Mouse (Mus musculus): ENCODE measurements around the gene Hist1h2bh. TPM values are rescaled to one million over a fixed set of nuclear protein-coding genes. Genes with fewer than 3 reads are reported as not detected.

Hist1h2bh gene
- polyA plus RNA-seq, 1 experiment from 2014 or later = 0.95 TPM

DNA sequence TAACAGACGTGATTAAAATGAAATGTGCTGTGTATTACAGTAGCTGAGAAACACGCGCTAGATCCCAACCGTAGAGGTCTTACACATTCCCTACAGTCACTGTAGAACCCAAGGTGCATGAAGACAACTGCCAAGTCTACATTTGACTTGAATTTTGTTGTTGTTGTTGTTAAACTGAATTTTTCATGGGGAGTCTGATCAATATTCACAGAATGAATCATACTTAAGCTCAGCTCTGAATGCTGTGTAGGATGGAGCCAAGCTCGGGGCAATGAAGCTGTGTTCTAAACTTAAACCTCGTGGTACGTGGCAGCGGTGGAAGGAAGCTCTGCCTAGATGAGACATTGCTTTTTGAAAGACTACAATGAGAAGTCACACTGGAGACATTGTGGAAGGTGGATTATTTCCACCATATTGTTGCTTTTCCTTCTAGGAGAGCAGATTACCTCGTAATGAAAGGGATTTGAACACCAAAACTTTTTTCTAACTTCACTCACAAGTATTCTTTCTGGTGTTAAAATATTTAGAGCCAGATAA, 41.1 kb downstream of the Hist1h2bh start:
- Histone ChIP-seq H3K4me1 (peaks cover 22% of the 10 kb centered on the region), H3K4me2 (peak overlapping the region; percentile 38), H3K9ac (no peak overlapping the region), H3K27me3 (peaks cover 9% of the 10 kb centered on the region), H3K36me3 (replicated peaks) (no peaks in the 10 kb centered on the region), H3K4me3 (replicated peaks) (peak overlapping the region; percentile 2; the same call in 1 of the 2 replicates), H3K9me3 (no peaks in the 10 kb centered on the region), H3K27ac (no peak overlapping the region)
- 28% methylated on average over 9 of the region's 9 CpGs for WGBS
- ATAC-seq (ENCODE audit: low FRiP score) = no peak

DNA sequence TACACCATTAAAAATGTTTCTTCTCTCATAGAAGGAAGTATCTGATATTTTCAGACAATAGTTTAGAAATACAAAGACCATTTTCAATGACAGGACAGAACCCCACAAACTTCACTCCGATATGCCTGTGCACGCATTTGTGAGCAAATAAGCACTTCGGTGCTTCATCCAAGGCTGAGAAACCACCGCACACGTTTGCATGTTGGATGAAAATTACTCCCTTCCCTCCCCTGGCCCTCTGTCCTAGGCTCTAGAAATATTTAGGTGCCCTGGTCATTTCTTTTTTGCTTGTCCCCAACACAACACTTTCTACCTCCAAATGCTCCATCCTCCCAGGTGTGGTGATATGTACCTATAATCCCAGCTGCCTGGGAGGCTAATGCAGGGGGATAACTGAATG, 41.7 kb downstream of the Hist1h2bh start:
- no peak for ATAC-seq (ENCODE audit: low FRiP score)
- H3K9ac ChIP-seq = no peak overlapping the region
- H3K4me3 ChIP-seq (replicated peaks) = peak overlapping the region; percentile 2; the same call in 1 of the 2 replicates
- 26% methylated on average over 5 of the region's 5 CpGs for WGBS
- no peaks in the 10 kb centered on the region for H3K36me3 ChIP-seq (replicated peaks)
- no peaks in the 10 kb centered on the region for H3K9me3 ChIP-seq
- H3K27ac ChIP-seq = no peak overlapping the region
- peaks cover 12% of the 10 kb centered on the region for H3K27me3 ChIP-seq
- H3K4me2 ChIP-seq = peak overlapping the region; percentile 38
- H3K4me1 ChIP-seq = peaks cover 22% of the 10 kb centered on the region

DNA sequence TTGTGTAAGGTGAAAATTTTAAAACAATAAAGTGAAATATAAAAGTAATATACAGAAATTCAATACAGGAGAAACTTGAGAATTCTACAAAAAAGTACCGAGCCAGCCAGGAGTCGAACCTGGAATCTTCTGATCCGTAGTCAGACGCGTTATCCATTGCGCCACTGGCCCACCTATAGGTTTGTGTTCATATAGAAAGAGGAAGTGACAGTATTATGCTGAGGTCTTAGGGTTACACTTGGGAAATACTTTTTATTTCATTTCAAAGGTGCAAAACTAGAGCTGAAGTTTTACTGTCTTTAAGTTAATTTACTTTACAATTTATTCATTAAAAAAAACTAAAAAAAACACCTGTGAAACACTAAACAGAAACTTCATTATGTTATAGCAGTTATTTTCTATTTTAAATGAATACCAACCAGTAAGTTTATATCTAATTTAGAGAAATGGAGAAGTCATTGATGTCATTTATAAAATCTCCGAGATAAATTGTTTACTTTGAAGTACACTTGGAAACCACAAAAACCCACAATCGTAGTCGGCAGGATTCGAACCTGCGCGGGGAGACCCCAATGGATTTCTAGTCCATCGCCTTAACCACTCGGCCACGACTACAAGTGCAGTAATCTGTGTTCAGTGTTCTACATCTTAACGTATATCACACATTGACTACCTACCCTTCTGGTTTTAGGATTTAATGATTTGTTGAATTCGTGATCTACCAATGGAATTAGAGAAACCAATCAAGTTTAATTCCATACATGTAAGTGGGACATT, 42.6 kb downstream of the Hist1h2bh start:
- Histone ChIP-seq H3K4me1 (peaks cover 16% of the 10 kb centered on the region), H3K27me3 (peaks cover 12% of the 10 kb centered on the region), H3K27ac (no peak overlapping the region), H3K9ac (no peak overlapping the region), H3K36me3 (replicated peaks) (no peaks in the 10 kb centered on the region), H3K4me3 (replicated peaks) (no peak overlapping the region), H3K9me3 (no peaks in the 10 kb centered on the region), H3K4me2 (peak overlapping the region; percentile 38; the same call in 1 of the 2 replicates)
- ATAC-seq (ENCODE audit: low FRiP score) = peak; percentile 75
- under 1% methylated on average over 17 of the region's 17 CpGs for WGBS

DNA sequence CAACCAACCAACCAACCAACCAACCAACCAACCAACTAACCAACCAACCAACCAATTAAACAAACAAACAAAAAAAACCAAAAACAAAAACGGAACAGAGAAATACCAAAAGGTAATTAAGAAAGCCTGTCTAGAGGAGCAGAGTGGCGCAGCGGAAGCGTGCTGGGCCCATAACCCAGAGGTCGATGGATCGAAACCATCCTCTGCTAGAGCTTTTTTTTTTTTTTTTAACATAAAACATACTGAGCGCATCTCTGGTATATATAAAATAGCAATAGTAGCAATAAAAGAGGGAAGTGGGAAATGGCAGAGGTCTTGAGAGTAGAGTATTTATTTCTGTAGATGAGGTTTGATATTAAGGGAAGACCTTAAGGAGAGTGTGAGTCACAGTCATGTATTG, 43.2 kb downstream of the Hist1h2bh start:
- ATAC-seq (ENCODE audit: low FRiP score) = no peak
- H3K4me2 ChIP-seq = no peak overlapping the region

DNA sequence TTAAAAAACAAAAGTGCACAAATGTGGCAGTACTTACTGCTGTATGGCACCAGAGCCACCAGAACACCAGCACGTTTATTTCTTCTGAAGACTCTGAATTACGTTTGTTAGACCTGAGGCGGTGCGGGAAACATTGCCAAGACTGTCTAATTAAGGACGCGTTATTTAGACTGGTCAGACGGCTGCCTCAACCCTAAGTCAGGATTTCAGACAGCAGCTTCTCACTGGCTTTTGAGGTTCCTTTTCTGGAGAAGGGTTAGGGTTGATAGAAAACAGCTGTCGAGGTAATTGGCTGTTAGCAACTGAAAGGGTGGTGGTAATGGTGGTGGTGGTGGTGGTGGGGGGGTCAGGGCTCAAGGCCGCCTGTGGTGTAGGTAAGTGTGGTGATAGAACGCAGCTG, 44.5 kb downstream of the Hist1h2bh start:
- Histone ChIP-seq H3K4me3 (replicated peaks) (peak overlapping the region; percentile 19), H3K9me3 (no peaks in the 10 kb centered on the region), H3K4me1 (peaks cover 8% of the 10 kb centered on the region), H3K4me2 (peak overlapping the region; percentile 47), H3K9ac (no peak overlapping the region), H3K36me3 (replicated peaks) (no peaks in the 10 kb centered on the region), H3K27ac (no peak overlapping the region), H3K27me3 (peaks cover 12% of the 10 kb centered on the region; the same call in 1 of the 2 replicates)
- no peak for ATAC-seq (ENCODE audit: low FRiP score)
- 5% methylated on average over 10 of the region's 10 CpGs for WGBS

More for the DNA sequence above, 43.2 kb downstream of the Hist1h2bh start:
- H3K36me3 ChIP-seq (replicated peaks) = no peaks in the 10 kb centered on the region
- no peak overlapping the region for H3K9ac ChIP-seq
- peaks cover 9% of the 10 kb centered on the region for H3K4me1 ChIP-seq
- H3K9me3 ChIP-seq = no peaks in the 10 kb centered on the region
- H3K4me3 ChIP-seq (replicated peaks) = no peak overlapping the region
- peaks cover 12% of the 10 kb centered on the region for H3K27me3 ChIP-seq
- no peak overlapping the region for H3K27ac ChIP-seq
- WGBS = 6% methylated on average over 7 of the region's 7 CpGs

DNA sequence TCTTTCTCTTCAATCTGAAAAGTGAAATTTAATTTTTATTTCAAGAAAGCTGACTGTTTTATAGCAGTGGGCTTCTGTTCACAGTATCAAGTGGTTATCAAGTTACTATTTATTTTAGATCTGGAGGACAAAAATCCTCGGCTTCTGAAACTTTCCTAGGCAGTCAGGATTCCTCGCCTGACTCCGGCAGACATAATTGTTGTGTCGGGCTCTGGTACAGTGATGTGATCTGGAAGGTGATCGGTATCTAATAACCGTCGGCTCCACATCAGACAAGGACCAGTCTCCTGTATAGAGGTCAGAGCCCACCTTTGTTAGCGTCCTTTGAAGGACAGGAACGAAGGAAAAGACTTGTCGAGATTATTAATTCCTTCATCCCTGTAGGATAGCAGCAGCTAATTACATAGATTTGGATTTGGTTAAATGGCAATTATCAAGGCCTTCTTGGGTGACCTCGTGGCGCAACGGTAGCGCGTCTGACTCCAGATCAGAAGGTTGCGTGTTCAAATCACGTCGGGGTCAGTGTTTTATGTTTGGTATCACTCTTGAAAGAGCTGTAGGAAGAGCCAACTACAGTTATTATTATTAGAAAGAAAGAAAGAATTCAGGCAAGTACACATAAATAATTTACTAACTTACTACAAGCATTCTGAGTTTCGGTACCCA, 45.4 kb downstream of the Hist1h2bh start:
- peak overlapping the region; percentile 19 for H3K4me3 ChIP-seq (replicated peaks)
- peak overlapping the region; percentile 29; the same call in 1 of the 2 replicates for H3K9ac ChIP-seq
- H3K4me1 ChIP-seq = peaks cover 9% of the 10 kb centered on the region
- 2% methylated on average over 19 of the region's 19 CpGs for WGBS
- peaks cover 12% of the 10 kb centered on the region; the same call in 1 of the 2 replicates for H3K27me3 ChIP-seq
- peak overlapping the region; percentile 47 for H3K4me2 ChIP-seq
- H3K9me3 ChIP-seq = no peaks in the 10 kb centered on the region
- no peak; the same call in 1 of the 2 replicates for ATAC-seq (ENCODE audit: low FRiP score)
- no peaks in the 10 kb centered on the region for H3K36me3 ChIP-seq (replicated peaks)
- H3K27ac ChIP-seq = no peak overlapping the region

DNA sequence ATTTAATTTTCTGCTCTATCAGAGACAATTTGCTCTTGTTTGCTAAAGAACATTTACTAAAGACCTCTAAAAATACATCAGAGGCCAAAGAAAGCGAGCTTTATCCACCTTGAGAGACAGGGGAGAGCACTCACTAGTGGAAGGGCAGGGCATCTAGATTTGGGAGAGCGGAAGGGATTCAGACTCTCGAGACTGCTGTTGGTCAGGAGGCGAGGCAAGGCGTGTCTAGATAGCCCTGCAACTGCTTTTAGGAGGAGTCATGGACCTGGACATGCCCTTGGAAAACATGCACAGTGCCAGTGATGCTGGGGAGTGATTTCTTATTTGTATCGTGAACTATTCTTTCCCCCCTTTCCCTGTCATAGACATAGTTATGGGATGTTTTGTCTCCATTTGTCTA, 47.7 kb downstream of the Hist1h2bh start:
- H3K36me3 ChIP-seq (replicated peaks) = no peaks in the 10 kb centered on the region
- H3K27ac ChIP-seq = no peak overlapping the region
- H3K4me3 ChIP-seq (replicated peaks) = no peak overlapping the region
- 74% methylated on average over 6 of the region's 6 CpGs for WGBS
- no peak for ATAC-seq (ENCODE audit: low FRiP score)
- H3K27me3 ChIP-seq = peaks cover 12% of the 10 kb centered on the region; the same call in 1 of the 2 replicates
- no peak overlapping the region for H3K9ac ChIP-seq
- H3K4me1 ChIP-seq = peaks cover 13% of the 10 kb centered on the region
- H3K4me2 ChIP-seq = no peak overlapping the region
- H3K9me3 ChIP-seq = no peaks in the 10 kb centered on the region

DNA sequence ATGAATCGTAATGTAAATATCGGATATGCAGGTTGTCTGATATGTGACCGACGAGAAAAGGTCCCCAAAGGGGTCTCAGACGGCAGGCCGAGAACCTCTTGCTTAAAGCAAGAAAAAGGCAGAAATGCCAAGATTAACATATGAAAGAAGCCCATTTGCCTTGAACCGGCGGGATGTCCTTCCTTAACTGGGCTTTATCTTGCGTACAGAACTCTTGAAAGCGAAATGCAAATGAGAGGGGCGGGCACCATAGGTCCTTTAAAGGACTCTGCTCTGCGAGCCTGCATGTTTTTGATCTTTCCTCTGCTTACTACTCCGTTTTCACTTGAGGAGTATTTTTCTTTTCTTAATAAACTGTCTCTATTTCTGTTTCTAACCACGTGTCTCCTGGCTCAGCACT, 51.2 kb downstream of the Hist1h2bh start:
- Histone ChIP-seq H3K27ac (peak overlapping the region; percentile 43; the same call in 1 of the 2 replicates), H3K4me1 (peaks cover 10% of the 10 kb centered on the region), H3K9ac (peak overlapping the region; percentile 13; the same call in 1 of the 2 replicates), H3K9me3 (no peaks in the 10 kb centered on the region), H3K27me3 (peaks cover 3% of the 10 kb centered on the region; the same call in 1 of the 2 replicates), H3K4me3 (replicated peaks) (peak overlapping the region; percentile 20), H3K36me3 (replicated peaks) (no peaks in the 10 kb centered on the region), H3K4me2 (peak overlapping the region; percentile 48)
- 2% methylated on average over 14 of the region's 14 CpGs for WGBS
- ATAC-seq (ENCODE audit: low FRiP score) = peak; percentile 72; the same call in 1 of the 2 replicates

Small RNA genes within 50 kb of the gene (microRNA-seq; reads per million reads assigned to microRNA genes)
- gene Gm44297 (not detected), gene Gm44359 (not detected), gene Gm44394 (not detected), gene n-TStga1 (not detected)

Other genes starting within 250 kb of the Hist1h2bh start
- 64.1 and 65.6 TPM in 2 replicates for gene Zfp322a, start 174.2 kb downstream of the Hist1h2bh start, polyA plus RNA-seq (2016; fragmentation: Nextera tagmentation; extraction: Ambion mirVana)
- gene Abt1, start 119.5 kb downstream of the Hist1h2bh start, polyA plus RNA-seq (2016; fragmentation: Nextera tagmentation; extraction: Ambion mirVana) = 13.0 and 13.2 TPM in 2 replicates
- gene Btn1a1, start 77.5 kb downstream of the Hist1h2bh start, polyA plus RNA-seq (2016; fragmentation: Nextera tagmentation; extraction: Ambion mirVana) = 0.18 and 0.36 TPM in 2 replicates
- 0.23 and 0.36 TPM in 2 replicates for gene Btn2a2, start 54.5 kb downstream of the Hist1h2bh start, polyA plus RNA-seq (2016; fragmentation: Nextera tagmentation; extraction: Ambion mirVana)
- gene Hist1h4h, start 12.3 kb downstream of the Hist1h2bh start, polyA plus RNA-seq (2016; fragmentation: Nextera tagmentation; extraction: Ambion mirVana) = 7.2 and 8.7 TPM in 2 replicates
- 9.3 and 10.7 TPM in 2 replicates for gene Hist1h2af, start 9.5 kb downstream of the Hist1h2bh start, polyA plus RNA-seq (2016; fragmentation: Nextera tagmentation; extraction: Ambion mirVana)
- 7.2 and 8.3 TPM in 2 replicates for gene Hist1h3g, start 8.0 kb downstream of the Hist1h2bh start, polyA plus RNA-seq (2016; fragmentation: Nextera tagmentation; extraction: Ambion mirVana)
- gene Hist1h3f, start 660 bp upstream of the Hist1h2bh start, polyA plus RNA-seq (2016; fragmentation: Nextera tagmentation; extraction: Ambion mirVana) = 0.99 and 1.5 TPM in 2 replicates
- 0.74 and 1.4 TPM in 2 replicates for gene Hist1h4f, start 8.3 kb upstream of the Hist1h2bh start, polyA plus RNA-seq (2016; fragmentation: Nextera tagmentation; extraction: Ambion mirVana)
- 0.47 and 0.56 TPM in 2 replicates for gene Hist1h1d, start 9.9 kb upstream of the Hist1h2bh start, polyA plus RNA-seq (2016; fragmentation: Nextera tagmentation; extraction: Ambion mirVana)
- 5.7 and 7.6 TPM in 2 replicates for gene Hist1h3e, start 19.0 kb upstream of the Hist1h2bh start, polyA plus RNA-seq (2016; fragmentation: Nextera tagmentation; extraction: Ambion mirVana)
- 115 and 138 TPM in 2 replicates for gene Hist1h2ae, start 27.8 kb upstream of the Hist1h2bh start, polyA plus RNA-seq (2016; fragmentation: Nextera tagmentation; extraction: Ambion mirVana)
- 8.9 and 11.4 TPM in 2 replicates for gene Hist1h2bg, start 28.0 kb upstream of the Hist1h2bh start, polyA plus RNA-seq (2016; fragmentation: Nextera tagmentation; extraction: Ambion mirVana)
- gene Hist1h2bf, start 30.8 kb upstream of the Hist1h2bh start, polyA plus RNA-seq (2016; fragmentation: Nextera tagmentation; extraction: Ambion mirVana) = 7.2 and 9.5 TPM in 2 replicates
- gene Hist1h2ad, start 31.0 kb upstream of the Hist1h2bh start, polyA plus RNA-seq (2016; fragmentation: Nextera tagmentation; extraction: Ambion mirVana) = 1.3 and 3.7 TPM in 2 replicates
- gene Hist1h3d, start 32.4 kb upstream of the Hist1h2bh start, polyA plus RNA-seq (2016; fragmentation: Nextera tagmentation; extraction: Ambion mirVana) = 5.8 and 6.6 TPM in 2 replicates
- 137 and 142 TPM in 2 replicates for gene Hist1h4d, start 38.2 kb upstream of the Hist1h2bh start, polyA plus RNA-seq (2016; fragmentation: Nextera tagmentation; extraction: Ambion mirVana)
- 3.0 and 3.7 TPM in 2 replicates for gene Hist1h2be, start 77.7 kb upstream of the Hist1h2bh start, polyA plus RNA-seq (2016; fragmentation: Nextera tagmentation; extraction: Ambion mirVana)
- 26.3 and 26.6 TPM in 2 replicates for gene Hist1h1e, start 79.2 kb upstream of the Hist1h2bh start, polyA plus RNA-seq (2016; fragmentation: Nextera tagmentation; extraction: Ambion mirVana)
- gene Hist1h2ac, start 140.6 kb upstream of the Hist1h2bh start, polyA plus RNA-seq (2016; fragmentation: Nextera tagmentation; extraction: Ambion mirVana) = 1.4 and 1.6 TPM in 2 replicates
- 34.6 and 36.5 TPM in 2 replicates for gene Hist1h2bc, start 140.8 kb upstream of the Hist1h2bh start, polyA plus RNA-seq (2016; fragmentation: Nextera tagmentation; extraction: Ambion mirVana)
- not detected in 2 replicates for gene Hist1h1t, start 152.4 kb upstream of the Hist1h2bh start, polyA plus RNA-seq (2016; fragmentation: Nextera tagmentation; extraction: Ambion mirVana)
- gene Hist1h4c, start 155.1 kb upstream of the Hist1h2bh start, polyA plus RNA-seq (2016; fragmentation: Nextera tagmentation; extraction: Ambion mirVana) = 6.1 and 9.8 TPM in 2 replicates
- 2.0 and 2.5 TPM in 2 replicates for gene Hfe, start 167.5 kb upstream of the Hist1h2bh start, polyA plus RNA-seq (2016; fragmentation: Nextera tagmentation; extraction: Ambion mirVana)
- gene Hist1h1c, start 195.4 kb upstream of the Hist1h2bh start, polyA plus RNA-seq (2016; fragmentation: Nextera tagmentation; extraction: Ambion mirVana) = 15.2 and 15.9 TPM in 2 replicates
- 11.1 and 13.8 TPM in 2 replicates for gene Hist1h3c, start 202.2 kb upstream of the Hist1h2bh start, polyA plus RNA-seq (2016; fragmentation: Nextera tagmentation; extraction: Ambion mirVana)
- 2.2 and 3.5 TPM in 2 replicates for gene Hist1h2bb, start 203.3 kb upstream of the Hist1h2bh start, polyA plus RNA-seq (2016; fragmentation: Nextera tagmentation; extraction: Ambion mirVana)
- 59.9 and 73.2 TPM in 2 replicates for gene Hist1h2ab, start 207.7 kb upstream of the Hist1h2bh start, polyA plus RNA-seq (2016; fragmentation: Nextera tagmentation; extraction: Ambion mirVana)
- 14.0 and 15.8 TPM in 2 replicates for gene Hist1h3b, start 208.9 kb upstream of the Hist1h2bh start, polyA plus RNA-seq (2016; fragmentation: Nextera tagmentation; extraction: Ambion mirVana)
- 5.3 and 8.2 TPM in 2 replicates for gene Hist1h4b, start 213.6 kb upstream of the Hist1h2bh start, polyA plus RNA-seq (2016; fragmentation: Nextera tagmentation; extraction: Ambion mirVana)
- 0.88 TPM in 1 of 2 replicates, not detected in the other for gene Hist1h4a, start 217.8 kb upstream of the Hist1h2bh start, polyA plus RNA-seq (2016; fragmentation: Nextera tagmentation; extraction: Ambion mirVana)
- 5.1 and 5.2 TPM in 2 replicates for gene Hist1h3a, start 219.0 kb upstream of the Hist1h2bh start, polyA plus RNA-seq (2016; fragmentation: Nextera tagmentation; extraction: Ambion mirVana)
- gene Hist1h1a, start 220.3 kb upstream of the Hist1h2bh start, polyA plus RNA-seq (2016; fragmentation: Nextera tagmentation; extraction: Ambion mirVana) = 3.3 and 4.0 TPM in 2 replicates
- 0.18 TPM in 1 of 2 replicates, not detected in the other for gene Trim38, start 226.5 kb upstream of the Hist1h2bh start, polyA plus RNA-seq (2016; fragmentation: Nextera tagmentation; extraction: Ambion mirVana)